In the genomic region with DNA sequence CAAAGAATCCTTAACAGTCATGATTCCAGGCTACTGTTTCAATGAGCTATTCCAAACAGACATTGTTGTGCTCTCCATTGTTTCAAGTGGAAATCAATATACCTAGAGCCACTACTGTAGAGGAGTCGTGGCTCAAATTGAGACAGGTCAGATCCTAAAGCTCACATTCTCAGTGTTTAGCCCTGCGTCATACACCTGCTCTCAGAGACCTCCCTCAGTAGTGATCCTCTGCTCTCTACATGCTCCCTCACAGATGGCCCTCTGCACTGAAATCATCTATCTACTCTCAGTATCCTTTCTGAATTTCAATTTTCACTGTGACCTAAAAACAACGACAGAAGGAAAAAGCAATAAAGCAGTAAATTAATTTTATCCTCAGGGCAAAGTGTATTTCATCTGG, we compare ENCODE assay signal across 22 mouse cellular contexts. TPM values are rescaled to one million over a fixed set of nuclear protein-coding genes. Genes with fewer than 3 reads are reported as not detected.
DNase-seq lines count a peak whose midpoint lies in the region; ATAC-seq and TF ChIP-seq lines count a peak whose summit lies in the region.
"Had no signal": no experiment of that assay in that cellular context is flagged by ENCODE, and none has a peak within 500 bp of the region (broad histone marks: within the 10 kb centered on the region; RNA-seq: fewer than 3 reads in every experiment).

No protein-coding gene starts in this region.

- TF ChIP-seq CTCF in midbrain, postnatal 0 days (IDR thresholded peaks at IDR 0.05), result no peak

- ATAC-seq in hindbrain, embryonic 11.5 days (ENCODE audit: low FRiP score), result peak; percentile 35; the same call in 1 of the 2 replicates
- ATAC-seq in hindbrain, embryonic 14.5 days (ENCODE audit: low FRiP score), result no peak
- 0 out of 2 replicates have a peak, but pooled peaks have one; percentile 41 for ATAC-seq in midbrain, postnatal 0 days (ENCODE audit: low FRiP score)
- ATAC-seq in midbrain, embryonic 13.5 days, result no peak
- ATAC-seq in hindbrain, embryonic 13.5 days (ENCODE audit: low FRiP score), result no peak; the same call in 1 of the 2 replicates
- ATAC-seq: activated CD4-positive, CD25-positive, alpha-beta regulatory T cell, adult 4 months; forebrain, embryonic 13.5 days; forebrain, embryonic 16.5 days had no signal

- H3K4me3 ChIP-seq in hindbrain, embryonic 11.5 days (ENCODE audit: low read depth, low read length), result no peak overlapping the region
- no peak overlapping the region for H3K4me3 ChIP-seq in hindbrain, embryonic 14.5 days (replicated peaks; ENCODE audit: low read length)
- no peak overlapping the region for H3K4me3 ChIP-seq in midbrain, postnatal 0 days (ENCODE audit: low read depth, low read length)
- H3K4me3 ChIP-seq in midbrain, embryonic 13.5 days (replicated peaks), result no peak overlapping the region
- H3K4me3 ChIP-seq in hindbrain, embryonic 13.5 days, result no peak overlapping the region
- H3K4me3 ChIP-seq: forebrain, embryonic 10.5 days; forebrain, embryonic 13.5 days; heart, adult 2 months; heart, embryonic 10.5 days; heart, embryonic 13.5 days had no signal

- no peaks in the 10 kb centered on the region for H3K27me3 ChIP-seq in hindbrain, embryonic 11.5 days (ENCODE audit: control insufficient read depth, insufficient read depth, low read length)
- H3K27me3 ChIP-seq in hindbrain, embryonic 14.5 days (ENCODE audit: control insufficient read depth, insufficient read depth, low read length), result no peaks in the 10 kb centered on the region
- H3K27me3 ChIP-seq in midbrain, postnatal 0 days (ENCODE audit: insufficient read depth, low read length), result no peaks in the 10 kb centered on the region
- H3K27me3 ChIP-seq in midbrain, embryonic 13.5 days, result no peaks in the 10 kb centered on the region
- H3K27me3 ChIP-seq in hindbrain, embryonic 13.5 days, result no peaks in the 10 kb centered on the region
- H3K27me3 ChIP-seq: forebrain, embryonic 13.5 days; heart, embryonic 13.5 days had no signal

- no peaks in the 10 kb centered on the region for H3K36me3 ChIP-seq in hindbrain, embryonic 11.5 days (ENCODE audit: control insufficient read depth, insufficient read depth, low read length)
- peaks cover 9% of the 10 kb centered on the region; the same call in 1 of the 2 replicates for H3K36me3 ChIP-seq in hindbrain, embryonic 14.5 days (replicated peaks; ENCODE audit: control insufficient read depth, insufficient read depth)
- H3K36me3 ChIP-seq in midbrain, postnatal 0 days (ENCODE audit: insufficient read depth, low read length), result 0 out of 2 replicates have a peak, but pooled peaks cover 4% of the 10 kb centered on the region
- H3K36me3 ChIP-seq in midbrain, embryonic 13.5 days, result peaks cover 27% of the 10 kb centered on the region
- peaks cover 28% of the 10 kb centered on the region for H3K36me3 ChIP-seq in hindbrain, embryonic 13.5 days

- H3K9ac ChIP-seq in hindbrain, embryonic 11.5 days (ENCODE audit: low read depth, low read length), result no peak overlapping the region
- H3K9ac ChIP-seq in hindbrain, embryonic 14.5 days, result no peak overlapping the region
- no peak overlapping the region for H3K9ac ChIP-seq in midbrain, postnatal 0 days (replicated peaks; ENCODE audit: low read length, poor library complexity, severe bottlenecking)
- no peak overlapping the region for H3K9ac ChIP-seq in midbrain, embryonic 13.5 days (replicated peaks)
- no peak overlapping the region for H3K9ac ChIP-seq in hindbrain, embryonic 13.5 days
- H3K9ac ChIP-seq: forebrain, embryonic 13.5 days; heart, embryonic 13.5 days had no signal

- 87% methylated on average over 3 of the region's 3 CpGs for WGBS in hindbrain, embryonic 11.5 days
- 67% methylated on average over 3 of the region's 3 CpGs for WGBS in hindbrain, embryonic 14.5 days
- WGBS in midbrain, postnatal 0 days, result 83% methylated on average over 3 of the region's 3 CpGs
- whole genome bisulfite sequencing in midbrain, embryonic 13.5 days, result 81% methylated on average over 3 of the region's 3 CpGs
- WGBS in hindbrain, embryonic 13.5 days, result 78% methylated on average over 3 of the region's 3 CpGs

- H3K4me1 ChIP-seq in hindbrain, embryonic 11.5 days (replicated peaks; ENCODE audit: control insufficient read depth, insufficient read depth, low read length), result no peaks in the 10 kb centered on the region
- H3K4me1 ChIP-seq in hindbrain, embryonic 14.5 days (replicated peaks; ENCODE audit: control insufficient read depth, insufficient read depth, low read length), result no peaks in the 10 kb centered on the region
- H3K4me1 ChIP-seq in midbrain, postnatal 0 days (ENCODE audit: insufficient read depth, low read length), result no peaks in the 10 kb centered on the region
- H3K4me1 ChIP-seq in midbrain, embryonic 13.5 days (replicated peaks), result no peaks in the 10 kb centered on the region
- no peaks in the 10 kb centered on the region for H3K4me1 ChIP-seq in hindbrain, embryonic 13.5 days (replicated peaks)
- H3K4me1 ChIP-seq: forebrain, embryonic 10.5 days; forebrain, embryonic 13.5 days; heart, embryonic 10.5 days; heart, embryonic 13.5 days had no signal

- no peak overlapping the region for H3K27ac ChIP-seq in hindbrain, embryonic 11.5 days (ENCODE audit: low read depth, low read length)
- H3K27ac ChIP-seq in hindbrain, embryonic 14.5 days, result no peak overlapping the region
- no peak overlapping the region for H3K27ac ChIP-seq in midbrain, postnatal 0 days (ENCODE audit: low read depth, low read length)
- no peak overlapping the region for H3K27ac ChIP-seq in midbrain, embryonic 13.5 days
- H3K27ac ChIP-seq in hindbrain, embryonic 13.5 days, result peak overlapping the region; percentile 8; the same call in 1 of the 2 replicates
- H3K27ac ChIP-seq: forebrain, embryonic 10.5 days; forebrain, embryonic 13.5 days; heart, adult 2 months; heart, embryonic 10.5 days; heart, embryonic 13.5 days had no signal

- H3K4me2 ChIP-seq in hindbrain, embryonic 11.5 days (replicated peaks; ENCODE audit: low read depth, low read length), result no peak overlapping the region
- H3K4me2 ChIP-seq in hindbrain, embryonic 14.5 days (replicated peaks), result no peak overlapping the region
- no peak overlapping the region for H3K4me2 ChIP-seq in midbrain, postnatal 0 days (ENCODE audit: low read depth, low read length, poor library complexity, severe bottlenecking)
- no peak overlapping the region for H3K4me2 ChIP-seq in midbrain, embryonic 13.5 days (replicated peaks)
- H3K4me2 ChIP-seq in hindbrain, embryonic 13.5 days, result no peak overlapping the region
- H3K4me2 ChIP-seq: forebrain, embryonic 13.5 days; heart, embryonic 13.5 days had no signal

- H3K9me3 ChIP-seq in hindbrain, embryonic 11.5 days (ENCODE audit: control insufficient read depth, low read length), result no peaks in the 10 kb centered on the region
- H3K9me3 ChIP-seq in hindbrain, embryonic 14.5 days (ENCODE audit: control insufficient read depth, low read length), result peaks cover 5% of the 10 kb centered on the region; the same call in 1 of the 2 replicates
- no peaks in the 10 kb centered on the region for H3K9me3 ChIP-seq in midbrain, postnatal 0 days (ENCODE audit: low read length)
- H3K9me3 ChIP-seq in midbrain, embryonic 13.5 days, result no peaks in the 10 kb centered on the region
- H3K9me3 ChIP-seq in hindbrain, embryonic 13.5 days, result no peaks in the 10 kb centered on the region
- H3K9me3 ChIP-seq: forebrain, embryonic 13.5 days; heart, embryonic 10.5 days; heart, embryonic 13.5 days had no signal

- no peak for DNase-seq in hindbrain, embryonic 11.5 days (ENCODE audit: low spot score)
- no peak for DNase-seq in hindbrain, embryonic 14.5 days (ENCODE audit: low spot score)
- DNase-seq in midbrain, postnatal 0 days (ENCODE audit: low spot score), result peak; percentile 3
- DNase-seq in lung, postnatal 4 days, result no peak
- DNase-seq: adrenal gland, adult 8-10 months; adrenal gland, postnatal 25 days; cerebellum, adult 11-12 months; cerebellum, adult 8-10 months; cerebellum, postnatal 14 days; gastrocnemius, postnatal 10 days; gastrocnemius, postnatal 36 days; heart, adult 2 months; heart, postnatal 14 days; heart, postnatal 4 days had no signal

RNA-seq across cellular contexts. Expression of a gene that starts 41.7 kb away (rescaled TPM):
- polyA plus RNA-seq in hindbrain, embryonic 11.5 days (2014; fragmentation: Nextera tagmentation; extraction: Ambion mirVana), result 68.4 and 86.1 TPM in 2 replicates
- polyA plus RNA-seq in hindbrain, embryonic 14.5 days (2014; fragmentation: Nextera tagmentation; extraction: Ambion mirVana), result 35.5 and 37.0 TPM in 2 replicates
- total RNA-seq in midbrain, postnatal 0 days (2014; rRNA removed), result 37.0 and 59.5 TPM in 2 replicates
- polyA plus RNA-seq in midbrain, postnatal 0 days (2015; fragmentation: Nextera tagmentation; extraction: Ambion mirVana), result 13.9 and 16.6 TPM in 2 replicates
- polyA plus RNA-seq in midbrain, embryonic 13.5 days (2015; fragmentation: Nextera tagmentation; extraction: Ambion mirVana), result 42.1 and 48.5 TPM in 2 replicates
- polyA plus RNA-seq in hindbrain, embryonic 13.5 days (2015; fragmentation: Nextera tagmentation; extraction: Ambion mirVana), result 38.5 and 44.2 TPM in 2 replicates

RNA-seq across cellular contexts. Expression of a gene that starts 47.3 kb away (rescaled TPM):
- polyA plus RNA-seq in hindbrain, embryonic 11.5 days (2014; fragmentation: Nextera tagmentation; extraction: Ambion mirVana), result 12.3 and 13.8 TPM in 2 replicates
- polyA plus RNA-seq in hindbrain, embryonic 14.5 days (2014; fragmentation: Nextera tagmentation; extraction: Ambion mirVana), result 10.7 and 17.5 TPM in 2 replicates
- total RNA-seq in midbrain, postnatal 0 days (2014; rRNA removed), result 7.5 and 13.9 TPM in 2 replicates
- 16.0 and 16.2 TPM in 2 replicates for polyA plus RNA-seq in midbrain, postnatal 0 days (2015; fragmentation: Nextera tagmentation; extraction: Ambion mirVana)
- 14.1 and 16.1 TPM in 2 replicates for polyA plus RNA-seq in midbrain, embryonic 13.5 days (2015; fragmentation: Nextera tagmentation; extraction: Ambion mirVana)
- 18.3 and 19.4 TPM in 2 replicates for polyA plus RNA-seq in hindbrain, embryonic 13.5 days (2015; fragmentation: Nextera tagmentation; extraction: Ambion mirVana)

Comparison
In these comparisons a context has a peak if more than half of its experiments do, and no peak if none do; other contexts are left out.
1. ATAC-seq: peak in hindbrain, embryonic 11.5 days (single experiment) and midbrain, postnatal 0 days (single experiment); none in hindbrain, embryonic 14.5 days (single experiment), midbrain, embryonic 13.5 days (single experiment) and hindbrain, embryonic 13.5 days (single experiment).